Mouse (Mus musculus): ENCODE data around the gene Ankrd50. TPM values are rescaled to one million over a fixed set of nuclear protein-coding genes. Genes with fewer than 3 reads are reported as not detected.

The Ankrd50 gene
- polyA plus RNA-seq, 1 experiment from 2014 or later = 19.9 TPM

DNA sequence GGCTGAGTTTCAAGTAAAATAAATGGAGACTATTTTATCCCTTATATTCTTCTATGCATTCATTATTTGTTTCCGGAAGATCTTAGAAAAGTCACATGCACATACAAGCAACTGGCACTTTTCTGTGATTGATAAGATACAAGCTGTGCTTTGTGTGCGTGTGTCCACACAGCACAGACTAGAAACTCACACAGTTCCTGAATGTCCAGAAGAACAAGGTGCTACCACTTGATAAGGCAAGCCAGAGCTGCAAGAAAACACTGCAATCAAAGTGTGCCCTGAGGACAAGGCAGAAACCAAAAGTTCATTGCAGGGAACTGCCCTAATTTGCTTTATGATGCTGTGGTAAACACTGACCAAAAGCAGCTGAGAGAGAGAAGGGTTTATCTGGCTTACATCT lies 6.1 kb upstream of the Ankrd50 start:
- Histone ChIP-seq H3K36me3 (ENCODE audit: poor library complexity, severe bottlenecking) (no peaks in the 10 kb centered on the region), H3K4me1 (no peaks in the 10 kb centered on the region), H3K4me3 (no peak overlapping the region), H3K9me3 (replicated peaks) (no peaks in the 10 kb centered on the region), H3K4me2 (no peak overlapping the region), H3K27ac (no peak overlapping the region), H3K9ac (no peak overlapping the region), H3K27me3 (no peaks in the 10 kb centered on the region)
- WGBS = 89% methylated on average over 2 of the region's 2 CpGs
- ATAC-seq = no peak

GRCm38 (mm10) chr3:38485107-38485545 lies 482 bp upstream of the Ankrd50 start:
- Histone ChIP-seq H3K4me3 (peak overlapping the region; percentile 89), H3K4me1 (peaks cover 34% of the 10 kb centered on the region), H3K9me3 (replicated peaks) (no peaks in the 10 kb centered on the region), H3K27ac (no peak overlapping the region; the same call in 1 of the 2 replicates), H3K4me2 (peak overlapping the region; percentile 78), H3K36me3 (ENCODE audit: poor library complexity, severe bottlenecking) (no peaks in the 10 kb centered on the region; the same call in 1 of the 2 replicates), H3K9ac (0 out of 2 replicates have a peak overlapping the region, but pooled peaks have one; percentile 43), H3K27me3 (no peaks in the 10 kb centered on the region)
- 3% methylated on average over 26 of the region's 26 CpGs for WGBS
- peak; percentile 96 for ATAC-seq

- H3K27ac ChIP-seq = peak overlapping the region; percentile 61
- 25% methylated on average over 10 of the region's 10 CpGs for WGBS
- ATAC-seq = no peak
- H3K36me3 ChIP-seq (ENCODE audit: poor library complexity, severe bottlenecking) = peaks cover 9% of the 10 kb centered on the region
- H3K9ac ChIP-seq = peak overlapping the region; percentile 97
- no peaks in the 10 kb centered on the region for H3K9me3 ChIP-seq (replicated peaks)
- H3K4me3 ChIP-seq = peak overlapping the region; percentile 89
- H3K4me2 ChIP-seq = peak overlapping the region; percentile 78
- H3K27me3 ChIP-seq = no peaks in the 10 kb centered on the region
- H3K4me1 ChIP-seq = peaks cover 47% of the 10 kb centered on the region
These were observed 1.1 kb downstream of the Ankrd50 start for GRCm38 (mm10) chr3:38483551-38483950.

DNA sequence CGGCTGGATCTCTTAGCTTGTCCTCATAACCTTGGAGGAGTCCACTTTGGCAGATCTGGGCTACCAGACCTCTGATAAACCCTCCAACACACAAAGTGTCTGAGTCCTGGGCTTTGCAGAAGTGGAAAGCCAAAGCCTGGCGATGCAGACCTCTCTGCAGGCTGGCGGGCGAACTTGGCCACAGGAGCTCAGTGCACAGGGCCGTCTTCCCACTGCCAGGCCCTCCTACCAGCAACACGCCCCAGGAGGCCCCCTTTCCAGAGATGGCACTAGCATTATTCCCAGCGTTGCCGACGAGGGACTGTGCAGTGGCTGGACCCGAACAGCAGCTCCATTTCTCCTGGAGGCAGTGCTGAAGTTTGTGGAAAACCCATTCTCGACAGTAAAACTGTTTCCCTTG lies 1.9 kb downstream of the Ankrd50 start:
- Histone ChIP-seq H3K4me3 (peak overlapping the region; percentile 89), H3K36me3 (ENCODE audit: poor library complexity, severe bottlenecking) (peaks cover 9% of the 10 kb centered on the region), H3K4me1 (peaks cover 55% of the 10 kb centered on the region), H3K9me3 (replicated peaks) (no peaks in the 10 kb centered on the region), H3K27ac (peak overlapping the region; percentile 6; the same call in 1 of the 2 replicates), H3K27me3 (no peaks in the 10 kb centered on the region), H3K4me2 (peak overlapping the region; percentile 78), H3K9ac (peak overlapping the region; percentile 97)
- ATAC-seq = no peak
- 19% methylated on average over 11 of the region's 11 CpGs for WGBS

DNA sequence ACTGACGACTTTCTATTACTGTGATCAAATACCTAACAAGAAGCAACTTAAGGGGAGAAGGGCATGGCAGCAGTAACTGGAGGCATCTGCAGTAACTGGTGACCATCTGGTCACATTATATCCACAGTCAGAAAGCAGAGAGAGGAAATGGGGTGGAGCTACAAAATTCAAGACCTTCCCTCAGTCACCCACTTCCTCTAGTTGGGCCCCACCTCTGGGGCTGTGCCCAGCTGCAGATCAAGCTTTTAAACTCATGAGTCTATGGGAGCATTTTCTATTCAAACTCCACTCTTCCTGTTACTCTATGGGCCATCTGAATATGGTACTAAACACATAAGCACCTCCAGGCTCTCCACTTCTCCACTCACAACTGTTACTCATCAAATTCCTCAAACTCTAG lies 3.5 kb downstream of the Ankrd50 start:
- Histone ChIP-seq H3K4me2 (peak overlapping the region; percentile 58), H3K36me3 (ENCODE audit: poor library complexity, severe bottlenecking) (peaks cover 14% of the 10 kb centered on the region), H3K9ac (peak overlapping the region; percentile 1; the same call in 1 of the 2 replicates)

DNA sequence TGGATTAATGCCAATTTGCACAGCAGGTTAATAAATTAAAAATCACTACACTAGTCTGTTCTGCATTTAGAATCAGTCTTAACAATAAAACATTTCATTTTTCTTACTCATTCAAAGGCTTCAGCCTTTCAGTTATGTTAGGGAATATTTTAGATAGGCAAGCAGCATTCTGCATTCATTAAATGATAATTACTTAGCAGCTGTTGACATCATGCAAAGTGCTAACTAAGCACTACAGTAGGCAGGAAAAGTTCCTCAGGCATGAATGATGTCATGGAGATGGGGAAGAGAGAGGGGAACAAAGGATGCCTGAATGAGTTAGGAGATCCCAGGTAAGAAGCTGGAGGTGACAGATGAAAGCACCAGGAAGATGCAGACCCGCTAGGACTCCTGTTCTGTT lies 6.7 kb downstream of the Ankrd50 start:
- no peaks in the 10 kb centered on the region for H3K9me3 ChIP-seq (replicated peaks)
- no peaks in the 10 kb centered on the region for H3K27me3 ChIP-seq
- H3K36me3 ChIP-seq (ENCODE audit: poor library complexity, severe bottlenecking) = peaks cover 23% of the 10 kb centered on the region
- ATAC-seq = peak; percentile 57
- WGBS = 48% methylated on average over 1 of the region's 1 CpGs
- H3K4me1 ChIP-seq = peaks cover 84% of the 10 kb centered on the region
- peak overlapping the region; percentile 63; the same call in 1 of the 2 replicates for H3K27ac ChIP-seq
- no peak overlapping the region for H3K9ac ChIP-seq
- no peak overlapping the region for H3K4me3 ChIP-seq
- 0 out of 2 replicates have a peak overlapping the region, but pooled peaks have one; percentile 12 for H3K4me2 ChIP-seq

More for the DNA sequence above, 3.5 kb downstream of the Ankrd50 start:
- Histone ChIP-seq H3K9me3 (replicated peaks) (no peaks in the 10 kb centered on the region), H3K27me3 (no peaks in the 10 kb centered on the region), H3K4me1 (peaks cover 68% of the 10 kb centered on the region), H3K4me3 (peak overlapping the region; percentile 30), H3K27ac (no peak overlapping the region)
- WGBS = 75% methylated on average over 1 of the region's 1 CpGs
- no peak for ATAC-seq

- ATAC-seq = no peak
- Histone ChIP-seq H3K36me3 (ENCODE audit: poor library complexity, severe bottlenecking) (peaks cover 30% of the 10 kb centered on the region), H3K9ac (no peak overlapping the region), H3K27me3 (no peaks in the 10 kb centered on the region), H3K27ac (no peak overlapping the region), H3K4me1 (peaks cover 62% of the 10 kb centered on the region), H3K4me2 (no peak overlapping the region), H3K4me3 (no peak overlapping the region), H3K9me3 (replicated peaks) (no peaks in the 10 kb centered on the region)
- WGBS = 82% methylated on average over 6 of the region's 6 CpGs
These were observed 9.1 kb downstream of the Ankrd50 start for GRCm38 (mm10) chr3:38475587-38475986.

GRCm38 (mm10) chr3:38473138-38473537 lies 11.5 kb downstream of the Ankrd50 start:
- H3K36me3 ChIP-seq (ENCODE audit: poor library complexity, severe bottlenecking) = peaks cover 20% of the 10 kb centered on the region
- H3K4me3 ChIP-seq = no peak overlapping the region
- no peaks in the 10 kb centered on the region for H3K9me3 ChIP-seq (replicated peaks)
- H3K27ac ChIP-seq = no peak overlapping the region
- H3K4me1 ChIP-seq = peaks cover 45% of the 10 kb centered on the region
- ATAC-seq = no peak
- H3K27me3 ChIP-seq = no peaks in the 10 kb centered on the region
- no peak overlapping the region for H3K4me2 ChIP-seq
- WGBS = 84% methylated on average over 4 of the region's 4 CpGs
- H3K9ac ChIP-seq = no peak overlapping the region

DNA sequence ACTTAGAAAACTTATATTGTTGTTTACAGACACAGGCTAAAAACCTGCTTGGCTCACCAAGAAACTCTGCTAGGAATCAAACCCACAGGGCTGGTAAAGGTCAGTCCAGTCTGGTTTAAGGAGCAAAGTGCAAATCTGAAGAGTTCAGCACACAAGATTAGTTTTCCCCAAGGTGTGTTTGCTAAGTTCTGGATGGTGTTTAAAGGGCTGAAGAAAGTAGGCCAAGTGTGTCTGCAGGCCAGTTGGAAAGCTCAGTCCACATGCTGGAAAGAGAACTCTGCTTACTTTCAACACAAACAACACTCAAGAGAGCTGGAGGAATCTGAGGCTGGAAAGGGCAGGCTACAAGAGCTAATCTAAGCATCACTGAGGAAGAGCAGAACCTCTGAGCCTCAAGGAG lies 13.1 kb downstream of the Ankrd50 start:
- no peak overlapping the region for H3K27ac ChIP-seq
- peaks cover 32% of the 10 kb centered on the region for H3K4me1 ChIP-seq
- no peaks in the 10 kb centered on the region for H3K27me3 ChIP-seq
- H3K36me3 ChIP-seq (ENCODE audit: poor library complexity, severe bottlenecking) = peaks cover 22% of the 10 kb centered on the region
- no peak overlapping the region for H3K4me3 ChIP-seq
- H3K9me3 ChIP-seq (replicated peaks) = no peaks in the 10 kb centered on the region
- ATAC-seq = no peak
- H3K4me2 ChIP-seq = no peak overlapping the region
- no peak overlapping the region for H3K9ac ChIP-seq

DNA sequence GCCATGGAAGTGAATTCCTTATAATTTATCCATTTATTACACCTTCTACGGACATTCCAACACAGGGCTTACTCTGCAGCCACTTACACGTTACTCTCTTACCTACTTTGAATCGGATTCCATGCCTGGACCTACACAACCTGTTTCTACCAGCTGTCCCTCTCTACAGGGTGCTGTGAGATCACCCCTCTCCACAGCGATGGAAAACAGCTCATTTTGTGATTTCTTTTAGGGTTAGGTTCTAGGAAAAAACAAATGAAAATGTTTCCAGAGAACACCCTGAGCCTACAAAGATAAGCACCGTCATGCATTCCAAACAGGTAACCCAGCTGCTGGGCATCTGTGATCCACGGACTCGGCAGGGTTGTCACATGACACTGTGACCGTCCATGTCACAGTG lies 16.5 kb downstream of the Ankrd50 start:
- Histone ChIP-seq H3K27me3 (no peaks in the 10 kb centered on the region), H3K9ac (no peak overlapping the region), H3K36me3 (ENCODE audit: poor library complexity, severe bottlenecking) (peaks cover 18% of the 10 kb centered on the region; the same call in 1 of the 2 replicates), H3K4me3 (no peak overlapping the region), H3K9me3 (replicated peaks) (no peaks in the 10 kb centered on the region), H3K4me2 (no peak overlapping the region), H3K27ac (no peak overlapping the region), H3K4me1 (peaks cover 6% of the 10 kb centered on the region; the same call in 1 of the 2 replicates)
- ATAC-seq = no peak
- 93% methylated on average over 8 of the region's 8 CpGs for WGBS

DNA sequence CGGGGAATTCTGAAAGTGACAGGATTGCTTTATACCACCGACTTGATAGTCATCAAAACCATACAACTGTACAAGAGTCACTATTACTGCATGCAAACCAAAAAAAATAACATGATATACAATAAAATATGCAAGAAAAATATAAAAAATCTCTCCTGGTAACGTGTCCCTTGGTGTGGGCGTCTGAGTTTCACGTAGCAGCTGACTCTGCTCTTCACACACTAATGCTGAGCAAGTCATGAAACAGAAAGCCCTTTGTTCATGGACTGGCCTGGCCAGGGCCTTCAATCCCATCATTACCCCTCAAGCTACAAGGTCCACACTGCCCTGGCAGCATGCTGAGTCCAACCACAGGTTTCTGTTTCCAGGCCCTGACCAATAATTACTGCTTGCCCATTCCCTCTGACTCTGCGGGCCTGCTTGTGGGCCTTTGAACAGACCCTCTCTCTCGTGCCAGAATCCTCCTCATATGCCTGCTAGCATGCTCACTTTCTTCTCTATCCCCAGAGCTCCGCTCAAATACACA lies 17.7 kb downstream of the Ankrd50 start:
- 83% methylated on average over 8 of the region's 8 CpGs for WGBS
- no peaks in the 10 kb centered on the region for H3K9me3 ChIP-seq (replicated peaks)
- 0 out of 2 replicates have a peak, but pooled peaks cover 4% of the 10 kb centered on the region for H3K4me1 ChIP-seq
- H3K27me3 ChIP-seq = no peaks in the 10 kb centered on the region
- H3K4me3 ChIP-seq = no peak overlapping the region
- H3K9ac ChIP-seq = no peak overlapping the region
- no peak for ATAC-seq
- peaks cover 24% of the 10 kb centered on the region for H3K36me3 ChIP-seq (ENCODE audit: poor library complexity, severe bottlenecking)
- no peak overlapping the region for H3K4me2 ChIP-seq
- no peak overlapping the region for H3K27ac ChIP-seq

GRCm38 (mm10) chr3:38466139-38466538 lies 18.5 kb downstream of the Ankrd50 start:
- Histone ChIP-seq H3K9me3 (replicated peaks) (no peaks in the 10 kb centered on the region), H3K4me2 (no peak overlapping the region), H3K36me3 (ENCODE audit: poor library complexity, severe bottlenecking) (peaks cover 30% of the 10 kb centered on the region), H3K4me1 (0 out of 2 replicates have a peak, but pooled peaks cover 4% of the 10 kb centered on the region), H3K27me3 (no peaks in the 10 kb centered on the region), H3K4me3 (no peak overlapping the region), H3K9ac (no peak overlapping the region), H3K27ac (no peak overlapping the region)
- WGBS = 97% methylated on average over 5 of the region's 5 CpGs
- ATAC-seq = no peak

GRCm38 (mm10) chr3:38463149-38463548 lies 21.5 kb downstream of the Ankrd50 start:
- H3K4me3 ChIP-seq = no peak overlapping the region
- 99% methylated on average over 2 of the region's 2 CpGs for WGBS
- no peak for ATAC-seq
- no peaks in the 10 kb centered on the region for H3K9me3 ChIP-seq (replicated peaks)
- no peak overlapping the region for H3K27ac ChIP-seq
- H3K36me3 ChIP-seq (ENCODE audit: poor library complexity, severe bottlenecking) = peaks cover 51% of the 10 kb centered on the region
- H3K4me2 ChIP-seq = no peak overlapping the region
- H3K9ac ChIP-seq = no peak overlapping the region
- no peaks in the 10 kb centered on the region for H3K4me1 ChIP-seq
- no peaks in the 10 kb centered on the region for H3K27me3 ChIP-seq
